Mouse (Mus musculus) spleen, adult 10 weeks (tissue): ENCODE measurements around the gene Gtf3c1. TPM values are rescaled to one million over a fixed set of nuclear protein-coding genes. Genes with fewer than 3 reads are reported as not detected.

Experiments used
- polyA plus RNA-seq: library from polyadenylated mRNA; stranded (reverse); fragments of 350-450 nt; fragmentation: Illumina TruSeq; extraction: RNeasy Lipid Tissue Mini Kit (QIAGEN cat#74804); gene quantifications from one replicate; pipeline ENCODE4 v1.2.3, GENCODE M21; 2015; ENCODE audit warnings: low replicate concordance; ENCODE audit not compliant: insufficient read depth

Gtf3c1 gene
- 18.4 TPM for polyA plus RNA-seq

GRCm38 (mm10) chr7:125707593-125708022 lies at the start of gene Gtf3c1, which contains the start of gene D430042O09Rik:
Gene Gtf3c1, minus strand, starts transcription at chr7:125707780.
Gene D430042O09Rik, plus strand, starts transcription at chr7:125707888.

GRCm38 (mm10) chr7:125603185-125603631 lies 104.4 kb downstream of the Gtf3c1 start, which contains the start of gene Il21r:
Gene Il21r, plus strand, starts transcription at chr7:125603429.

Other genes starting within 250 kb of the Gtf3c1 start
- 62.3 TPM for gene Nsmce1, start 216.2 kb downstream of the Gtf3c1 start, polyA plus RNA-seq
- gene Il4ra, start 155.7 kb downstream of the Gtf3c1 start, polyA plus RNA-seq, result 67.0 TPM
- 86.7 TPM for gene Il21r, start 104.4 kb downstream of the Gtf3c1 start, polyA plus RNA-seq
- 6.8 TPM for gene D430042O09Rik, start 108 bp upstream of the Gtf3c1 start, polyA plus RNA-seq